Mouse (Mus musculus): Measurements from ENCODE around the gene Erich2. TPM values are rescaled to one million over a fixed set of nuclear protein-coding genes. Genes with fewer than 3 reads are reported as not detected.

Gene Erich2
- total RNA-seq (2021) = under 1 TPM in 1 of 2 experiments, not detected in 1; 0.17 TPM
- polyA plus RNA-seq (2012; rRNA removed) = 0.10 and 0.15 TPM in 2 replicates
- long read RNA-seq = 0 reads

DNA sequence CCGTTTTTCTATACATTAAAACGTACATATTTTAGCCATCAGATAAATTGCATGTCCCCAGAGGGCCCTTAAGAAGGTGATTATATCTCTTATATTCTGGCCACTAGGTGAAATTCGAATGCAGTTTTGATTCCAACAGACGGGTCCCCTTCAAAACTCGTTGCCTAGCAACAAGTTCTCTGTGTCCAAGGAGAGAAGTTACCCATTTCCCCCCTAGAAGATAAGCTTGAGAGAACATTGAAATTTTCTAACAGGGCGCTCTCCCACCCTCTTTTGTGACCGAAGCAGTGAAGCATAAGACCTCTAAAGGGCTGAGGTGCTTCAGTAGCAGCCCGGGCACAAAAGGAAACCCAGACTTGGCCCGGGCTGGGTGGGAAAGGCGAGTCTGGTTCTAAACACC, at the start of gene Erich2:
TSS of gene Erich2 (plus strand) at position 324 of the 400 bp plus-strand sequence.
- no peak for DNase-seq

GRCm38 (mm10) chr2:70463606-70464005, 45.0 kb upstream of the Erich2 start:
- no peak for DNase-seq

DNA sequence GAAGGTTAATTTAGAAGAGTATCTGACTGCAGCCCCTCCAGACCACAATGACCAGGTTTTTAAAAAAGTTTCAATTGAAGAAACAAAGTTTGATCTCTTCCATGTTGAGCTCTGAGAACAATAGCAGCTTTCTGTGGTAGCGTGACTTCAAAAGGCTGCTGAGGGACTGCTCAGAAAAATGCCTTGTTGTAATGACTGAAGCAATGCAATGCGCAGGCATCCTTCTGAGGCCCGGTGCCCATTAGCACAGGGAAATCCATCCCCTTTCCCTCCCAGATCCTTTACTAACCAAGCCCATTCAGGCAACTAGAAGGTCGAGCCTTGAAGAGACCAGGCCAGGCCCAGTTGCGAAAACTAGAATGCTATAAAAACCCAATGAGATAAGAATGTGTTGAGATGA, 37.5 kb upstream of the Erich2 start:
- DNase-seq = no peak

DNA sequence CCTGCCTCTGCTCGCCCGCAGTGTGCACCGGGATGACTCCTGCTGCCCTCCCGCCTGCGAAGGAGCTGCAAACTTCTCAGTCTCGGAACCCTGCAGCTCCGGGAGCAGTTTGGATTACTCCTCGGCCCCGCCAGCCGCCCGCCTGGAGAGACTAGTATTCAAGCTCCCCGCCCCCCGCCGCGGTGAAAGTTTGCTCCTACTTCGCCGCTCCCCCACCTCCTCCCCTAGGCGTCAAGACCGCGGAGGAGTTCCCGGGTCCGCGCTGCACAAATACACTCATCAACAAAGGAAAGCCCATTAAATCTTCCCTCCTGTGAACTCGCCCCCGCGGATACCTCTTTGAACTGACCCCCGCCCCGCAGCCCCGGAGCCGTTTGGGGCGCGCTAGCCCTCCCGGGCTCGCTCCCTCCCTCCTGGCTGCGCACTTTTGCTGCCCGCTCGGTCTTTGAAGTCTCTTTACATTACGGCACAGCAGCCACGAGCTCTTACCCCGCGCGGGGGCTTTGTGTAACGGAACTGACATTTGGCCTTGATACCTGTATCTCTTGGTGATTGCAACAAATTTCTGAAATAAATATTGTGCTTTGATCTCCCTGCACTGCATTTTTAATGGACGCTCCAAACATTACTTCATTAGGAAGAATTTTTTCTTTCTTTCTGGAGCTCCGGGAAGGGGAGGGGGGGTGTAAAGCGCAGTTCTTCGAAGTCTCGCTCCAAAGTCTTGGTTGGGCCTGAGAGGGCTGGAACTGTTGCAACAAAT, 36.6 kb upstream of the Erich2 start:
- peak; percentile 61 for DNase-seq

DNA sequence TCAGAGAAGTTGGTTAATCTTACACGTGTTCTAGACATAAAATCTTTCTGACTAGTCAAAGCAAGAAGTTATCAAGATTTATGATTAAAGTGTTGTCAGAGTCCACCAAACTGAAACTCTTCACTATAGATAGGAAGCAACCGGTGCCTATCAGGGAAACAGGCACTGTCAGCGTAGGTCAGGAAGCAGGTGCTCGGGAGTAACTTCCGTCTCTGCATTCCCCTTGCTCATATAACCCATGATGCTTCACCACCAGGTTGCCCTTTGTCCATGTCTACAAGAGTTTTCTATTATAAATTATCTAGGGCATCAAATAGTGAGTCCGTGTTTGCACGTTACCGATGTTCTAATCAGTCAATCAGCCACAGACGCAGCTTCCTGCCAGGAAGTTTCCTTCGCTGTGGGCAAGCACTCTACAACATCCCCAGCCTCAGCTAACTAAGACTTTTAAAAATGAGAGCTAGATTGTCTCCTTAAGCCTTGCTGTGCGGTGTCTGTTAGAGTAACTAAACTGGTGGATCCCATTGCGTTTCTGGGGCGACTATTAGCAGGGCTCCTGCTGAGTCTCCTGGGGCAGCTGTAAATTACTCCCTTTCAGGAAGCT, 10.8 kb upstream of the Erich2 start:
- DNase-seq = no peak

DNA sequence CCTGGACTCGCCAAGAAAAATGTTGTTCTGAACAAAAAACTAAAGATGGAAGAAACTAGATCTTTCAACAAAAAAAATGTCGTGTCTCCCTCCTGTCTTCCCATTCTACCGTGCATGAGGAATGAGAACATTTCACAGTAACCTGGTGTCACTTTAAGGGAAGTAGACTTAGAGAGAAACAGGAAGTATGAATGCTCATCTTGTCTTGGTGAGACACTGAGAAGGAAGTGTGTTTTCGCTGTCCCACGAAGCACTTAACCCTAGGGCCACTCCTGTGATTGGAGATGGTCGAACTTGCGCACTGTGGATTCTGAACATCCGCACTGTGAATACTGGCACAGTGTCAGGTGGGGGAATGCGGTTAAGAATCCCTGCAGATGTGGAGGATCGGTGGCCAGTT, 5.2 kb upstream of the Erich2 start:
- DNase-seq = no peak

DNA sequence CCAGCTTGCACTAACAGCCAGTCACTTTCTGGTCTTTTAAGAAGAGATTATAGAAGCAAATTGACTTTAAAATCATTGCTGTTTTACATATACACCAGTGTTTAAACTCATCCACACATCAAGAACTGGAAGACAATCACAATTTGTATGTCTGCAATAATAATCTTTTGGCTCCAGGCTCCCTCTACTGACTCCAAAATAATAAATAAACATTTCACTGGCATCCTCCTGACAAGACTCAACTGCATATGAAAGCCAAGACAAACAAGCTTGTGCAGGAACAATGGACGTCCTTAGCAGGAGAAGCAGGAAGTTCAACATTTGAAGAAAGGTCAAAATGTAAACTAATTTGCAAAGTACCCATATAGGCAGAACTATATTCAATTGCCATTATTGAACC, 3.4 kb upstream of the Erich2 start:
- DNase-seq = no peak

DNA sequence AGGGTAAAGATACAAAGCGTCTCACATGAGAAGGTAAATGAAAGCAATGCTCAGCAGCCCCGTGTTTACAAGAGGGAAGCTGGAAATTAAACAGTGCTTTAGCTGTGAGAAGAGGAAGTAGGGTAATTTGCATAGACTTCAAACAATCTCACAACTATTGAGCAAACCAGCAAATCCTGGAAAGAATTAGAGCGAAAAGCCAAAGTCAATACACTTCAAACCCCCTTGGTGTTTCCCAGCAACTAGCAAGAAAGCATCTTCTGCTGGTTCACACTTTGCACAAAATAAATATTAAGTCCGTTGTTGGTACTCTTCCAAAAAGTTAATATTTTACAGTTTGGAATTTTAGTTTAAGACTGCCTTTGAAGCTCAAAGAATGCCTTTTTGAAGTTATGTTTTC, 2.7 kb upstream of the Erich2 start:
- DNase-seq = no peak

DNA sequence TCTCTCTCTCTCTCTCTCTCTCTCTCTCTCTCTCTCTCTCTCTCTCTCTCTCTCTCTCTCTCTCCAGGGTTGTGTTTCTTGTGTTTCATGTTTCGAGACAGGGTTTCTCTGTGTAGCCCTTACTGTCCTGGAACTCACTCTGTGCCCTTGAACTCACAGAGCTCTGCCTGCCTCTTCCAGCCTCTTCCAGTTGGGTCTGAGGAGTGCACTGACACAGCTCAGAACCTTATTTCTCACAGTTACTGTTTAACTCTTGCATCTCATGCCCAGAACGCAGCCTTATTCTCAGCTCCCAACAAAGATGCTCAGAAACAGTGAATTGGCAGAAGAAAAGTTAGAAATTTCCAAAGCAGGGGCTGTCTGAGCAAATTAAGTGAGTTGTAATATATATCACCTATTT, 2.2 kb upstream of the Erich2 start:
- DNase-seq = no peak

DNA sequence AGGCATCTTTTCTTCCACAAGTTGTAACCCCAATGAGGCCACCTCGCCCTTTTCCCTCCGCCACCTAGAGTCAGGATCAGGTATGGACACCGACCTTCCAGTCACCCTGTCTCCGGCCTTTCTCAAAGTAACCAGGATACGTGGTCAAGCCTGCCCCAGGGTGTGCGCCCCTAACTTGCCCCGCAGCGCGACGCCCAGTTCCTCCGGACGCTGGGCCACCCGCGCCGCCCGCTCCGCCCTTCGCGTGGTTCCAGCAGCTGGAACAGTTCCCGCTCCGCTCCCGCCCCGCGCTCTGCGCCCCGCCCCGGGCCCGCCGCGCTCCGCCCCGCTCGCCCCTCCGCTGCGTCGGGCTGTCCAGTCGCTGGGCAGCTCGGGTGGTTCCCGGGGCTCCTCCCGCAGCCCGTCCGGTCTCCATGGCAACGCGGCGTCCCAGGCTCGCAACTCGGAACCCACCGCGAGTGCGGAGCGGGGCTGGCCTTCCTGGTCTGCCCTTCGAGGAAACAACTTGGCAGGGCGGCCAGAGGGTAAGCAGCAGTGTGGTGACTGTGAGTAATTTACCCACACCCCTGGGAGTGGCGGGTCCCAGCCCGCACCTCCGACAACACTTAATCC, 508 bp downstream of the Erich2 start:
- DNase-seq = peak; percentile 92

DNA sequence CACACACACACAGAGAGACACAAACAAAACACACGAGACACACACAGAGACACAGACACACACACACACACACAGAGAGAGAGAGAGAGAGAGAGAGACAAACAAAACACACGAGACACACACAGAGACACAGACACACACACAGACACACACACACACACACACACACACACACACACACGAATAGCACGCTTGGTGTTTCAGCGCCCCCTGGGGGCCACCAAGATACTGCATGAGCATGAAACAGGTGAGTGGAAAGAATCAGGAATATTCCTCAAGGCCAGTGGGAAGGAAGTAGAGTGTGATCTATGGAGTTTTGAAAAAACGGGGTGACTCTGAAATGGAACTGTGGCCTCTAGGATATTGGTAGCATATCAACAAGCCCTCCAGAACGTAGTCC, 29.7 kb downstream of the Erich2 start:
- peak; percentile 36 for DNase-seq

DNA sequence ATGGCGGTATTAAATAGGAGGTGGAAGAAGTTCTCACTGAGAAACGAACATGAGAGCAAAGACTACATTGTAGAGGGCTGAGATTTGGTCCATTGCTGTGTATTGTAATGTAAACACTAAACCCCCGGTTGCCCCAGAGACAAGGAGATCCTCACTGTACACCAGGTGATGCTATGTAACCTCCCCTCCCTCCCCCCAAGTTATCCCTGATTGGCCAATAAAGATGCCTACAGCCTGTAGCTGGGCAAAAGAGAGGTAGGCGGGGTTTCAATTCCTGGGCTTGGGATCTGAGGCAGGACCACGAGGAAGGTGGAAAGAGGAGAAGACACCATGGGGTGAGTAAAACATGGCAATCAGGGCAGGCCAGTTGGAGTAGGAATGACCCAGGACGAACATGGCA, 42.1 kb downstream of the Erich2 start:
- no peak for DNase-seq

DNA sequence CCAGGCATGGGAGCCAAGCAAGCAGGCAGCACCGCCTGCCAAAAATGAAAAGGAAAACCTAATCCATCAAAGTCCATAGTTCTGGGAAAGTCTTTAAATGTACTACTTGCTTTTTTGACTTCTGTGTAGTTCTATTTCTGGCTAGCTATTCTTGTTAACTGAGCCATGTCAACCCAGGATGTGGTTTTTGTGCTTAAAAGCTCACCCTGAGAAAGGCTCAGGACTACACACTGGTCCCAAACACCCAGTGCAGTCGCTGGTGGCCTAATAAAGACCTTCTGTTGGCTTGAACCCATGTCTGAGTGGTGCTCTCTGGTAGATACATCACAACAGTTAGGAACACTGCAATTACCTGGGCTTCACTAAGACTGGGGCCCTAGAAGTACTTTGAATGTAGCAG, 42.8 kb downstream of the Erich2 start:
- DNase-seq = no peak

DNA sequence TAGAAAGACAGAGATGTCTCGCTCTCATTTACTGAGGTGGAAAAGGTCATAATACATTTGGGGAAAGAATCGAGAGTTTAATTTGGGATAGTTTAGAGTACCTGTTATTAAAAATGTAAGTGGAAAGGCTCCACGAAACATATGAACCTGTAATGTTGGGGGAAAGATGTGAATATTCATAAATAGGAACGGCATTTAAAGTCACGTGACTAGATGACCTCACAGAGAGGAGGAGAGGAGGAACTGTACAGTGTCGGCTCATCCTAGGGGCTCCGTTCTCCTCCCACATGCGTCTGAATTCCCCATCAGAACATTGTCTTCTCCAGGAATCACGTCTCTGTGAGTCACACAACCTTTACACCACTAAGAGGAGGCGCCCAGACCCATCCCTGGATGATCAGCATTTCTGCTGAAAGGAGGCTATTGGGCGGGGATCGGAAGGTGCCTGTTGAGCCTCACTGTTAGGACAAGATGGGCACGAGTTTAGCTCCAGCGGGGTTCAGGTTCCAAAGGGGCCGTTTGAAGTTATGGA, 43.5 kb downstream of the Erich2 start:
- DNase-seq = no peak

GRCm38 (mm10) chr2:70552772-70553171, 44.2 kb downstream of the Erich2 start, which contains the start of gene Gad1:
Gene Gad1 (plus strand): TSS chr2:70553072.
- no peak for DNase-seq

DNA sequence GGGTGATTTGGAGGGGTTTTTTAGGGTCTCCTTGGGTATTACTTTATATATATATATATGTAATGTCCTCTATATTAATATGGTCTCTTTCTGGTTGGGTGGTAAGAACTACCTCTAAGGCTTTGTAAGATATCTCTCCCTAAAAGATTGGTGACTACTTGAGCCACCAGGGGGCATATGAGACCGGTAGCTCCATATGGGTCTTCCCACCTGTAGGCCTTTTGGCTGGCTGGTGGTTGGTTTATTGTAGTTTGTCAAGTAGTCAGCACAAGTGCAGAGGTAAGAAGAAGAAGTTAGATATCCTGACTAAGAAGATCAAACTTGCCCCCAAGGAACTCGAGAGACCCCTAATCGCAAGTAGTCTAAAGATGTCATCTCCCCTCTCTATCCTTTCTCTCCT, 45.2 kb downstream of the Erich2 start:
- DNase-seq = no peak

GRCm38 (mm10) chr2:70558112-70558842, 49.7 kb downstream of the Erich2 start:
- DNase-seq = peak; percentile 87

DNA sequence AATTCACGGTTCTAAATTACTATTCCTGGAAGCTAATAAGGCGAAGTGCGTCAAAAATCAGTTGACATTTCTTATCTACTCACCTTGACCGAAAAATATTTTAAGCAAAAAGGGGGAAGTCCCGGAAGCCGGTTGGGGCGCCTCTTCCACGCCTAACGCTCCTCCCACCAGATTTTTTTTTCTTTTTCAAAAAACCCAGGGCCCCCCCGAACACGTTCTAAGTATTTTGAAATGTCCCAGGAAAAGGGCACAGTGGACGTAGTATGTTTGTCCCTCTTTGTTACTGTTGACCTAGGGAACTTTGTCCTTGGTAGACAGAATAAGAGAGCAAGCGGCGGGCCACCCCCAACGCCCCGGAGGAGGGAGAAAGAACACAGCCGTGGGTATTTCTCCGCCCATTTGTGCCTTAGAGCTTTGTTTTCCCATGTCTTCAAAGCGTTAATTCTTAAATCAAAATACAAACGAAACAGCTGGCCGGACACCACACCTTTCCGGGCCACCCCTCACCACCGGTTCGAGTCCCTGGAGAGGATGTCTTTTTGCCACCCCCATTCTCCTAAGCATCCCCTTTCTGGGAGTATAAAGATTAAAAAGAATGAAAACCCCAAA, 50.3 kb downstream of the Erich2 start:
- DNase-seq = peak; percentile 64

- peak; percentile 77 for DNase-seq
These were observed 50.9 kb downstream of the Erich2 start for GRCm38 (mm10) chr2:70559520-70559919.

- DNase-seq = peak; percentile 64
These were observed 52.6 kb downstream of the Erich2 start for GRCm38 (mm10) chr2:70561077-70561795.

DNA sequence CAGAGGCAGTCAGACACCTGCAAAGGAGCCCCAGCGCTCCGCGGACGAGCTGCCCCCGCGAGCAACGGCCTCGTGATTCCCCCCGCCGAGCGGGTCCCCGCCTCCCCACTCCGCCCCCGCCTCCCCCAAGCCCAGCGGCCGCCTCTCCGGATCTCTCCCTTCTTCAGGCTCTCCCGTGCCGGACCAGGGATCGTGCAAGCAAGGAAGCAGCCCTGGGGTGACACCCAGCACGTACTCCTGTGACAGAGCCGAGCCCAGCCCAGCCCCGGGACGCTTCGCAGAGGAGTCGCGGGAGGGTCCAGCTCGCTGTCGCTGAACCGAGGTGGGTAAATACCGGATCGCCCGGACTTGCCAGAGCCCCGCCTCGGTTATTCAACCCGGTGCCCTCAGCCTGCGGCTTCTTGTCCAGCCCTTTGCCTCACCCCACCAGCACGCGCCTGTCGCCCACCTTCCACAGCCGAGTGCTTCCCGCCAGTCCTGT, 53.4 kb downstream of the Erich2 start:
- peak; percentile 69 for DNase-seq
